Mouse (Mus musculus): ENCODE results near the gene Ifitm2. TPM values are rescaled to one million over a fixed set of nuclear protein-coding genes. Genes with fewer than 3 reads are reported as not detected.
A peak's percentile ranks its signal among the peaks of the same experiment; 100 is the strongest.

The Ifitm2 gene
- 211 and 226 TPM in 2 replicates for polyA plus RNA-seq (2015; fragmentation: Nextera tagmentation; extraction: Ambion mirVana)

DNA sequence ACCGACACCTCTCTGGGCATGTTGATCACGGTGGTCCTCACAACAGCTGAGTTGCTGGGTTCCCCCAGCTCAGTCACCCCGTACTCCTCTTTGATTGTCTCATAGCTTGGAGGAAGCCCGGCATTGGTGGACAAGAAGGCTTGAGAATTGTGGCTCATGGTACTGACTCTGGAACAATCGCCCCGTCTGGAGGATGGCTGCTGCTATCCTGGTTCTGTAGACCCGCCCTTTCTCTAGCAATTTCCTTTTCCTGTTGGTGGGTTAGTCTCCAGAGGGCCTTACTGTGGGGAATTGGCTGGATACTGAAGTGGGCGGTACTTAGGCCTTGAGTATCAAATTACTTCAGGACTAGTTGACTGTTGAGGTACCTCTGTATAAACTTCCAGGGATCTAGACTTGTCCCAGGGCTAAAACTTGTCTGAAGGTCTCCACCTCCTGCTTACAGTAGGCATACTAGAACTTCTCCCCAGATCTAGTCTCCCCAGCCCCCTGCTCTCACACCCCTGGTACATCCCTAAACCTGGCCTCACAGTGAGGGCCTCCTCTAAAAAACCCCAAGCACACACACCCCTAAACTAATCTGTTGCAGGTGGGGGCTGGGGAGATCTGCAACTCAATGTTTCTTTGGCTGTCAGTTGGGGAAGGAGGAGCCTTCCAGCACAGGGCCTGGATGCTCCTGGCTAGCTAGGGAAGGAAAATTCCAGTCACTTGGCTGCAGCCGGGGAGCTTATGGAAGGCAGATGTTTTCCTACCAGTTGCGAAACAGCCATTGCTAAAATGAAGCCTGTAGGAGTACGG, at the start of gene Ifitm2, which contains the start of gene Gm45717:
Gene Ifitm2 (minus strand): TSS at position 230 of the 798 bp plus-strand sequence.
Gene Gm45717 (minus strand): TSS at position 180 of the 798 bp plus-strand sequence.
- 0 out of 2 replicates have a peak within 1 kb of the TSS, but pooled peaks have one; percentile 8 for H3K27ac ChIP-seq

DNA sequence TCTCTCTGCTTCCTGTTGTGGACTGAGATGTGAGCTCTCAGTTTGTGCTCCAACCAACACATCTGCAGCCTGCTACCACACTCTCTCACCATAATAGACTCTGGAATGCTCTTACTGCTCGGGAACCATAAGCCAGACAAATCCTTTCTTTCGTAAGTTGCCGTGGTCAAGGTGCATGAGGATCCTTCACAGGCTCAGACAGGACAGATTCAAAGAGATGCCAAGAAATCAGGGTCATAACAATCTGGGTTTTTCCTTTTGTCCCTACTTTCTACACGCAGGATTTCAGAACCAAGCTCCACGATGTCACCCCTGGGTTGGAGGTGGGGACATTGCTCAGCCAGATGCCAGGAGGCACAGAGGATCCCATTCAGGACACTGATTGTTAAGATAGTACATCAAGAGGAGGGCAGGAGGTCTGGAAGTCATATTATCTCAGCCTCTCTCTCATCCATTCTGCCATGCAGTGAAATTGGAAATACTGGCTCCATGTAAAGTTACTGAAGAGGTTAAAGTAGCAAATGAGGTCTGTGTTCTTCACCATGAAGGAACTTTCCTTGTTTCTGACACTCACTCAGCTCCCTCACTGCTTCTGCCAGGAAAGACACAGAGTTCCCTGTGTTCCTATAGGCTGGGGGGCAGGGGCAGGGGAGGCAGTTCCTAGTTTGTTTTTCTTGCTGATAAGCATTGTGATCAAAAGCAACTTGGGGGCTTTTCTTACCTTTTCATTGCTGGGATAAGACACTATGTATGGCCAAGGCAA, 47.6 kb upstream of the Ifitm2 start:
- H3K27ac ChIP-seq = no peak overlapping the region
- H3K4me3 ChIP-seq = no peak overlapping the region
- peaks cover 2% of the 10 kb centered on the region; the same call in 1 of the 2 replicates for H3K4me1 ChIP-seq (replicated peaks)
- no peak overlapping the region for H3K9ac ChIP-seq
- no peaks in the 10 kb centered on the region for H3K9me3 ChIP-seq
- H3K4me2 ChIP-seq = no peak overlapping the region
- no peaks in the 10 kb centered on the region for H3K36me3 ChIP-seq
- 89% methylated on average over 5 of the region's 5 CpGs for WGBS
- H3K27me3 ChIP-seq = 0 out of 2 replicates have a peak, but pooled peaks cover 2% of the 10 kb centered on the region
- ATAC-seq (ENCODE audit: low FRiP score) = no peak

More for the DNA sequence above, at the start of gene Ifitm2, which contains the start of gene Gm45717:
- 26% methylated on average over 11 of the region's 11 CpGs for WGBS
- H3K36me3 ChIP-seq = no peaks in the 10 kb centered on the region
- H3K27me3 ChIP-seq = 0 out of 2 replicates have a peak, but pooled peaks cover 11% of the 10 kb centered on the region
- H3K9me3 ChIP-seq = no peaks in the 10 kb centered on the region
- H3K4me1 ChIP-seq (replicated peaks) = peaks cover 25% of the 10 kb centered on the region
- H3K4me3 ChIP-seq = peak within 1 kb of the TSS; percentile 32
- peak within 1 kb of the TSS; percentile 59 for H3K4me2 ChIP-seq
- H3K9ac ChIP-seq = peak within 1 kb of the TSS; percentile 66
- 0 out of 2 replicates have a peak, but pooled peaks have one; percentile 32 for ATAC-seq (ENCODE audit: low FRiP score)

DNA sequence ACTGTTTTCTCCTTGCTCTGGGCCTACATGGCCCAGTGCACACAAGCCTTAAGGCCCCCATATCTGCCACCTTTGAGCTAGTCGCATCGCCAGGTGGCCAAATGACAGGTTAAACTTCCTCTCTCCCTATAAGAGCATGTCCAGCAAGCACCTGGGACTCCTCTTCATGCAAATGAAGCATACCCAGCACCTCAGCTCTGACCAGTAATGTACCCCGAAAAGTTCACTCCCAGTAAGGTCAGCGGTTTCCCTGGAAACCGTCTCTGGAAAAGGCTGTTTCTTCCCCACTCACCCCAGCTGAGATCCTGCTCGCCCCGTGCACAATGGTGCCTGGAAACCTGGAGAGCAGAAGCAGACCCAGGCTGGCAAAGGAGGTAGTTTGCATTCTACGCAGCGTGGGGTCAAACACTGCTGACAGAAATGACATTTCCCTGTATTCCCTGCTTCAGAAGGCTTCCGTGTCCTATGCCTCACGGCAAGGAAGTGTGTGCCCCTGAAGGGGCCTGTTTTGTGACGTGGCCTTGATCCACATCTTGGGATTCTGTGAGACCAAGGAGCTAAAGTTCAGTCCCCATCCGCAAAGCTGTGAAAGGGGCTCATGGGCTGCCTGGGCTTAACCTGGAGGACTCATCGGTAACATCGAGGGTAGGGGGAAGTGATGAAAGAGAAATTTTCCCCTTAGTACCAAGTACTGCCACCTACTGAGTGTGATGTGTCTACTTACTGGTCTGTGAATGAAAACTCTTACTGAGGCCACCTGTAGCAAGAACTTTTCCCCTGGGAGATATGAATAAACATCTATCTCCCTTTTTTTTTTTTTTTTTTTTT, 45.3 kb upstream of the Ifitm2 start:
- no peak for ATAC-seq (ENCODE audit: low FRiP score)
- Histone ChIP-seq H3K9ac (no peak overlapping the region), H3K27ac (no peak overlapping the region), H3K4me1 (replicated peaks) (no peaks in the 10 kb centered on the region), H3K36me3 (no peaks in the 10 kb centered on the region), H3K4me2 (no peak overlapping the region), H3K9me3 (no peaks in the 10 kb centered on the region), H3K27me3 (no peaks in the 10 kb centered on the region), H3K4me3 (no peak overlapping the region)
- WGBS = 71% methylated on average over 15 of the region's 15 CpGs

DNA sequence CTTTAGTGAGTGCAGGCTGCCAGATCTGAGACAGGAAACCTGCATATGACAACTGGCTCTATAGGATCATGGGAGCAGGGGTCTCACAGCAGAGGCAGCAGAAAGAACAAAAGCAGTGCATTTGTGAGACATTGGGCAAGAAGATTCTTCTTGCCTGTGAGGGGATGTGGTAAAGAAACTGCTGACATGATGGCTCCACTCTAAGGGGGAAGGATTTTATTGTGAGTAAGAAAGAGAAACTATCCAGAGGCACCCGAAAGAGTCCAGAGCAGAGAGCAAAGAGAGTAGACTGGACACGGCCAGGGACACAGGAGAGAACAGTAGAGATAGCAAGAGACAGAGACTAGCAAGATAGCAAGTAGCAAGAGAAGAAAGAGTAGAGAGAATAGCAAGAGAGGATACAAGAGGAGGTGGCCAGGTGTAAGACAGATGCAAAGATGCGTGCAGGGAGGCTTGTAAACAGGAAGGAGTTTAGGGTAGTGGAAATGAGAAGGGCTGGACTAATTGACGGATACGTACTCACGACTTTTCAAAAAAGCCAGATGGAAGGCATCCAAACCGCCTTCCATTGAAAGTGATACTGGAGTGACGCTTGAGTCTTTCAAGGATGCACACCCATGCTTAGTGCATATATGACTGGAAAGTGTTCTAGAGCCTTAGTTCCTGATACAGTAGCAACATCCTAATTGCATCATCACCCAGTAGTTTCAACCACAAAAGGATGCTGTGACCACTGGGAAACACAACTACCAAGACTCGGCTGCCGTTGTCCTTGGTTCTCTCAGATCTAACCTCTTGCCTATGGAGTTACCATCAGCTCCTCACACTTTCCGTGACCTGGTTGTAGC, 43.3 kb upstream of the Ifitm2 start:
- no peaks in the 10 kb centered on the region for H3K36me3 ChIP-seq
- no peaks in the 10 kb centered on the region for H3K9me3 ChIP-seq
- ATAC-seq (ENCODE audit: low FRiP score) = no peak
- 92% methylated on average over 11 of the region's 11 CpGs for WGBS
- no peak overlapping the region for H3K27ac ChIP-seq
- no peak overlapping the region for H3K9ac ChIP-seq
- no peaks in the 10 kb centered on the region for H3K4me1 ChIP-seq (replicated peaks)
- no peaks in the 10 kb centered on the region for H3K27me3 ChIP-seq
- no peak overlapping the region for H3K4me3 ChIP-seq
- H3K4me2 ChIP-seq = no peak overlapping the region

GRCm38 (mm10) chr7:140997817-140998216, 42.0 kb upstream of the Ifitm2 start:
- no peak for ATAC-seq (ENCODE audit: low FRiP score)
- no peaks in the 10 kb centered on the region for H3K27me3 ChIP-seq
- no peak overlapping the region for H3K9ac ChIP-seq
- H3K4me3 ChIP-seq = no peak overlapping the region
- WGBS = 80% methylated on average over 1 of the region's 1 CpGs
- H3K36me3 ChIP-seq = no peaks in the 10 kb centered on the region
- H3K4me1 ChIP-seq (replicated peaks) = no peaks in the 10 kb centered on the region
- H3K9me3 ChIP-seq = no peaks in the 10 kb centered on the region
- H3K27ac ChIP-seq = no peak overlapping the region
- no peak overlapping the region for H3K4me2 ChIP-seq

DNA sequence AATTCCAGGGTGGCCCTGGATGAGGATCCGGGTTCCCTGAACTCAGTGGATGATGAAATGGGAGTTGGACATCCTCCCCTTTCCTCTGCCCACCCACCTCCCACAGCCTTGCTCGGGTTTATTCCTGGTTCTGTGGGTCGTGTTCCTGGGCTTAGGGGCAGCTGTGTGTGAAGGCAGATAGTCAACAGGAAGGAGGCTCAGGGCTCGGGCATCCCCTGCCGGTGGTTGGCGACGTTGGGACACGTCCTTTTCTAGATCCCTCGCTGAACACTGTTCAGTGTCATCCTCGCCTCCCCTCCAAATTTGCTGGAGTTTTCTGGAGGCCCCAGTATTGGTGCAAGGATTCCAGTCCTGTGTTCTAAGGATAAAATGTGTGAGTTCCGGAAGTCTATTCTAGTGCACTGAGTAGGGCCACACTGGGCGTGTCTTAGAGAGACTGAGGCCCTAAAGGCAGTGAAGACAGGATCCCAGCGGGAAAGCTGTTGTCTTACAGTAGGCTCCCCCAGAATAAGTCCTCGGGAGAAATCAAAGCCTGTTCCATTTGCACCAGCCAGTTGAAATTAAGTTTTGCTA, 35.4 kb upstream of the Ifitm2 start:
- 89% methylated on average over 14 of the region's 14 CpGs for WGBS
- no peak overlapping the region for H3K4me2 ChIP-seq
- H3K27me3 ChIP-seq = no peaks in the 10 kb centered on the region
- H3K4me3 ChIP-seq = no peak overlapping the region
- H3K9ac ChIP-seq = no peak overlapping the region
- no peaks in the 10 kb centered on the region for H3K4me1 ChIP-seq (replicated peaks)
- no peaks in the 10 kb centered on the region for H3K9me3 ChIP-seq
- no peak overlapping the region for H3K27ac ChIP-seq
- H3K36me3 ChIP-seq = no peaks in the 10 kb centered on the region
- ATAC-seq (ENCODE audit: low FRiP score) = no peak

DNA sequence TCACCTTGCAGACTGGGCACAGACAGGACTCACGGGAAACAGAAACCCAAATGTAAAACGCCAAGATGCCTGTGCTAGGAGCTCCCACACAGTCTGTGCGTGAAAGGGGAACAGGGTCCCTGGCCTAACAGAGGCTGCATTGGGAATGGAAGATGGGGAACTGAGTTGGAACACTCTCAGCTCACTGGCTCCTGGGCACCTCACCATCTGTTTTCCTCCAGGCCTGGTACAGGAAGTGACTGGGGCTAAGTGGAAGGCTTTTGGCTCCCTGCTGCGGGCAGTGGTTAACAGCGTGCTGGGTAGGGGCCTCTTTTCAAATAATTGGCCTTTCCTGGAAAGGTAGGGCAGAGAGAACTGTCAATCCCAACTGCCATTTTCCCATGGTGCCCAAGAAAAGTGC, 34.8 kb upstream of the Ifitm2 start:
- ATAC-seq (ENCODE audit: low FRiP score) = no peak
- no peak overlapping the region for H3K9ac ChIP-seq
- H3K4me3 ChIP-seq = no peak overlapping the region
- no peaks in the 10 kb centered on the region for H3K36me3 ChIP-seq
- no peak overlapping the region for H3K4me2 ChIP-seq
- no peaks in the 10 kb centered on the region for H3K27me3 ChIP-seq
- H3K9me3 ChIP-seq = no peaks in the 10 kb centered on the region
- no peak overlapping the region for H3K27ac ChIP-seq
- WGBS = 75% methylated on average over 5 of the region's 5 CpGs
- H3K4me1 ChIP-seq (replicated peaks) = no peaks in the 10 kb centered on the region

DNA sequence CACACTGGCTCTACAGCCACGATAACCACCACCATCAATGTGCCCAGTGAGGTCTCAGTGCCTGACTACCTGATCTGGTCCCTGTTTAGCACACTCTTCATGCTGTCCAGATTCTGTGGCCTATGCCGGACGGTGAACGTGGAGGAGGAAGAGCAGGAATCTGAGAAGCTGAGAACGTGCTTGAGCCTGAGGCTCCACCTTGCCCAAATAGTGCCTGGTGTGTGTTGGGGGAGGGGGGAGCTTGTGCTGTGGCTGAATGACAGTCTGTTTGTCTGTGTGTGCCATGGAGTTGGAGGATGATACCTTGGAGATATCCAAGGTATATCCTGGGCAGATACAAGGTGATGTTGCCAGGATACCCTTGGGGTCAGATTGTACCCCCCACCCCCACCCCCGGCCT, 34.4 kb upstream of the Ifitm2 start:
- Histone ChIP-seq H3K9me3 (no peaks in the 10 kb centered on the region), H3K27me3 (no peaks in the 10 kb centered on the region), H3K4me2 (no peak overlapping the region), H3K36me3 (no peaks in the 10 kb centered on the region), H3K4me1 (replicated peaks) (no peaks in the 10 kb centered on the region), H3K27ac (no peak overlapping the region), H3K4me3 (no peak overlapping the region), H3K9ac (no peak overlapping the region)
- no peak for ATAC-seq (ENCODE audit: low FRiP score)
- WGBS = 83% methylated on average over 6 of the region's 6 CpGs

DNA sequence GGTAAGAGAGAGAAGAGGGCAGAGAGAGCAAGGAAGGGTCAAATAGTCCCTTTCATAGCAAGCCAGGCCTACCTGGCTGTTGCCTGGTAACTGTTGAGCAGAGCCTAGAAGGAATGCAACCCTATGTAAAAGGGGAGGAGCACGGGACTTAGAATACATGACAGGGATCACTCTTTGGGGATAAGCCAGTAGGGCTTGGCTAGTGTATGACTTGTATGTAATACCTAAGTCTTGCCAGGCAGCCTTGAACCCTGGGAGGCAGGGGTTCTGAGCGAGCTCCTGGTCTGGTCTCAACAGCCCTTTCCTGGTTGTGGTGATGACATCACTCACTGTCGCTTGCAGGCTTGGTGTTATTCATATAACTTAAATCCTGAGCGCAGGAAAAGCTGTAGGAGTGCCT, 33.2 kb upstream of the Ifitm2 start:
- WGBS = 77% methylated on average over 4 of the region's 4 CpGs
- no peak overlapping the region for H3K9ac ChIP-seq

GRCm38 (mm10) chr7:140987182-140988138, 31.7 kb upstream of the Ifitm2 start:
- H3K4me1 ChIP-seq (replicated peaks) = no peaks in the 10 kb centered on the region
- no peak overlapping the region for H3K4me3 ChIP-seq
- no peak overlapping the region for H3K4me2 ChIP-seq
- no peaks in the 10 kb centered on the region for H3K36me3 ChIP-seq
- no peaks in the 10 kb centered on the region for H3K27me3 ChIP-seq
- no peak overlapping the region for H3K27ac ChIP-seq
- 87% methylated on average over 17 of the region's 17 CpGs for WGBS
- no peak for ATAC-seq (ENCODE audit: low FRiP score)
- H3K9ac ChIP-seq = no peak overlapping the region
- no peaks in the 10 kb centered on the region for H3K9me3 ChIP-seq

More for the DNA sequence above, 33.2 kb upstream of the Ifitm2 start:
- Histone ChIP-seq H3K36me3 (no peaks in the 10 kb centered on the region), H3K4me3 (no peak overlapping the region), H3K27ac (no peak overlapping the region), H3K4me1 (replicated peaks) (no peaks in the 10 kb centered on the region), H3K4me2 (no peak overlapping the region), H3K9me3 (no peaks in the 10 kb centered on the region), H3K27me3 (no peaks in the 10 kb centered on the region)
- no peak for ATAC-seq (ENCODE audit: low FRiP score)

All from hindbrain, embryonic 13.5 days (tissue).